ENCODE assay signal across 21 mouse cellular contexts in genomic region chr11:121138732-121139131, GRCm38 (mm10). TPM values are rescaled to one million over a fixed set of nuclear protein-coding genes. Genes with fewer than 3 reads are reported as not detected.
DNase-seq lines count a peak whose midpoint lies in the region; ATAC-seq and TF ChIP-seq lines count a peak whose summit lies in the region.
"Had no signal": no experiment of that assay in that cellular context is flagged by ENCODE, and none has a peak within 500 bp of the region (broad histone marks: within the 10 kb centered on the region; RNA-seq: fewer than 3 reads in every experiment).

No protein-coding gene starts in this region.

- no peaks in the 10 kb centered on the region for H3K27me3 ChIP-seq in kidney, embryonic 16.5 days (ENCODE audit: insufficient read depth, low read length)
- H3K27me3 ChIP-seq in small intestine, adult 2 months (ENCODE audit: control insufficient read depth, insufficient read depth, low read length): no peaks in the 10 kb centered on the region
- H3K27me3 ChIP-seq: limb, embryonic 15.5 days; midbrain, embryonic 12.5 days; stomach, embryonic 15.5 days had no signal

- no peaks in the 10 kb centered on the region for H3K4me1 ChIP-seq in kidney, embryonic 16.5 days (ENCODE audit: insufficient read depth, low read length)
- H3K4me1 ChIP-seq in small intestine, adult 2 months (ENCODE audit: control insufficient read depth, insufficient read depth, insufficient read length, low read length): peaks cover 17% of the 10 kb centered on the region
- H3K4me1 ChIP-seq: limb, embryonic 15.5 days had no signal

- no peak overlapping the region for H3K27ac ChIP-seq in kidney, embryonic 16.5 days (ENCODE audit: low read length)
- peak overlapping the region; percentile 8 for H3K27ac ChIP-seq in small intestine, adult 2 months (ENCODE audit: insufficient read depth, low read depth, low read length)
- H3K27ac ChIP-seq: forebrain, embryonic 10.5 days; limb, embryonic 15.5 days; midbrain, embryonic 12.5 days; stomach, embryonic 15.5 days had no signal

- ATAC-seq in kidney, embryonic 16.5 days (ENCODE audit: low FRiP score, low TSS enrichment): peak; percentile 46; the same call in 1 of the 2 replicates

- WGBS in kidney, embryonic 16.5 days: 47% methylated on average over 6 of the region's 6 CpGs
- 12% methylated on average over 6 of the region's 6 CpGs for WGBS in small intestine, adult 2 months

- TF ChIP-seq POLR2A in small intestine, adult 2 months (IDR thresholded peaks at IDR 0.05; ENCODE audit: low read depth, low read length): no peak

- TF ChIP-seq CTCF in small intestine, adult 2 months (IDR thresholded peaks at IDR 0.05; ENCODE audit: extremely low read depth, insufficient read length, insufficient replicate concordance, low read depth, low read length): peak; percentile 47; the same call in 1 of the 2 replicates

- H3K36me3 ChIP-seq in kidney, embryonic 16.5 days (ENCODE audit: insufficient read depth, low read length): no peaks in the 10 kb centered on the region
- no peaks in the 10 kb centered on the region for H3K36me3 ChIP-seq in small intestine, adult 2 months (ENCODE audit: control insufficient read depth, insufficient read depth, low read length)
- H3K36me3 ChIP-seq: forebrain, embryonic 10.5 days; limb, embryonic 15.5 days; midbrain, embryonic 12.5 days; stomach, embryonic 15.5 days had no signal

- intact Hi-C loops in gastrocnemius, postnatal 14 days (cut with DNase I; ENCODE audit: low total_unique reads): no loop called here

- no peaks in the 10 kb centered on the region for H3K9me3 ChIP-seq in kidney, embryonic 16.5 days (ENCODE audit: low read length)
- H3K9me3 ChIP-seq: forebrain, embryonic 10.5 days; limb, embryonic 15.5 days; midbrain, embryonic 12.5 days; stomach, embryonic 15.5 days had no signal

- no peak overlapping the region for H3K9ac ChIP-seq in kidney, embryonic 16.5 days (replicated peaks; ENCODE audit: low read length)
- H3K9ac ChIP-seq: limb, embryonic 15.5 days; midbrain, embryonic 12.5 days; stomach, embryonic 15.5 days had no signal

- no peak overlapping the region for H3K4me2 ChIP-seq in kidney, embryonic 16.5 days (replicated peaks; ENCODE audit: low read depth, low read length)
- H3K4me2 ChIP-seq: limb, embryonic 15.5 days; midbrain, embryonic 12.5 days; stomach, embryonic 15.5 days had no signal

- DNase-seq in gastrocnemius, adult 18-20 months (ENCODE audit: low spot score): peak; percentile 17
- no peak for DNase-seq in gastrocnemius, postnatal 14 days
- DNase-seq in kidney, postnatal 14 days: no peak
- peak; percentile 41 for DNase-seq in ovary, postnatal 36 days (ENCODE audit: low spot score)
- no peak for DNase-seq in ovary, postnatal 14 days (ENCODE audit: low spot score)
- DNase-seq in layer of hippocampus, adult 9-11 months: no peak
- DNase-seq: adrenal gland, postnatal 25 days; cerebellum, adult 11-12 months; gastrocnemius, postnatal 36 days; layer of hippocampus, postnatal 36 days had no signal

- no peak overlapping the region for H3K4me3 ChIP-seq in kidney, embryonic 16.5 days (ENCODE audit: low read length)
- no peak overlapping the region for H3K4me3 ChIP-seq in small intestine, adult 2 months (ENCODE audit: low read depth, low read length)
- H3K4me3 ChIP-seq: forebrain, embryonic 10.5 days; limb, embryonic 15.5 days; midbrain, embryonic 12.5 days; stomach, embryonic 15.5 days had no signal

RNA-seq across cellular contexts. Expression of gene Tex19.1, which starts 7.2 kb away (rescaled TPM):
- total RNA-seq in gastrocnemius, adult 18-20 months (2021): not detected
- total RNA-seq in gastrocnemius, postnatal 14 days (2021): not detected
- 0.10 and 0.20 TPM in 2 replicates for polyA plus RNA-seq in kidney, embryonic 16.5 days (2015; fragmentation: Nextera tagmentation; extraction: Ambion mirVana)
- polyA plus RNA-seq in small intestine, adult 2 months (2012; rRNA removed): not detected in 2 replicates
- total RNA-seq: adrenal gland, postnatal 25 days; gastrocnemius, postnatal 36 days; heart, postnatal 25 days; layer of hippocampus, postnatal 36 days had no signal
- polyA plus RNA-seq: embryonic facial prominence, embryonic 11.5 days; forebrain, embryonic 10.5 days; intestine, embryonic 14.5 days; limb, embryonic 15.5 days; midbrain, embryonic 12.5 days; neural tube, embryonic 11.5 days had no signal

RNA-seq across cellular contexts. Expression of gene Tex19.2, which starts 20.3 kb away (rescaled TPM):
- total RNA-seq in gastrocnemius, adult 18-20 months (2021): not detected
- total RNA-seq in gastrocnemius, postnatal 14 days (2021): not detected
- not detected in 2 replicates for polyA plus RNA-seq in kidney, embryonic 16.5 days (2015; fragmentation: Nextera tagmentation; extraction: Ambion mirVana)
- 0.05 TPM in 1 of 2 replicates, not detected in the other for polyA plus RNA-seq in small intestine, adult 2 months (2012; rRNA removed)
- total RNA-seq: adrenal gland, postnatal 25 days; gastrocnemius, postnatal 36 days; heart, postnatal 25 days; layer of hippocampus, postnatal 36 days had no signal
- polyA plus RNA-seq: embryonic facial prominence, embryonic 11.5 days; intestine, embryonic 14.5 days; limb, embryonic 15.5 days; midbrain, embryonic 12.5 days; neural tube, embryonic 11.5 days; stomach, embryonic 15.5 days had no signal

RNA-seq across cellular contexts. Expression of gene Uts2r, which starts 21.3 kb away (rescaled TPM):
- 1 to 10 TPM in 1 of 2 experiments, under 1 TPM in 1; 0.62 to 1.0 TPM for total RNA-seq in gastrocnemius, adult 18-20 months (2021)
- 1 to 10 TPM; 1.6 to 2.1 TPM for total RNA-seq in gastrocnemius, postnatal 14 days (2021)
- 0.09 TPM in 1 of 2 replicates, not detected in the other for polyA plus RNA-seq in kidney, embryonic 16.5 days (2015; fragmentation: Nextera tagmentation; extraction: Ambion mirVana)
- polyA plus RNA-seq in small intestine, adult 2 months (2012; rRNA removed): not detected in 2 replicates
- total RNA-seq: adrenal gland, postnatal 25 days had no signal
- polyA plus RNA-seq: embryonic facial prominence, embryonic 11.5 days; forebrain, embryonic 10.5 days; intestine, embryonic 14.5 days; neural tube, embryonic 11.5 days; stomach, embryonic 15.5 days; urinary bladder, adult 2 months had no signal

RNA-seq across cellular contexts. Expression of gene Sectm1a, which starts 57.7 kb away (rescaled TPM):
- under 1 TPM in 1 of 2 experiments, not detected in 1; 0.17 TPM for total RNA-seq in gastrocnemius, adult 18-20 months (2021)
- not detected for total RNA-seq in gastrocnemius, postnatal 14 days (2021)
- 0.41 TPM in 1 of 2 replicates, not detected in the other for polyA plus RNA-seq in kidney, embryonic 16.5 days (2015; fragmentation: Nextera tagmentation; extraction: Ambion mirVana)
- polyA plus RNA-seq in small intestine, adult 2 months (2012; rRNA removed): 1.4 and 4.1 TPM in 2 replicates
- total RNA-seq: adrenal gland, postnatal 25 days; gastrocnemius, postnatal 36 days; heart, postnatal 25 days; layer of hippocampus, postnatal 36 days had no signal
- polyA plus RNA-seq: embryonic facial prominence, embryonic 11.5 days; forebrain, embryonic 10.5 days; midbrain, embryonic 12.5 days; neural tube, embryonic 11.5 days had no signal

Comparison
In these comparisons a context has a peak if more than half of its experiments do, and no peak if none do; other contexts are left out.
1. DNase-seq: peak in gastrocnemius, adult 18-20 months (single experiment) and ovary, postnatal 36 days (single experiment); none in gastrocnemius, postnatal 14 days (single experiment), kidney, postnatal 14 days (single experiment), ovary, postnatal 14 days (single experiment) and layer of hippocampus, adult 9-11 months (single experiment).